Mouse (Mus musculus): Measurements from ENCODE around the gene Trpc4.

GRCm38 (mm10) chr3:54211441-54211840, 55.6 kb downstream of the Trpc4 start:
- no peak for TF ChIP-seq CTCF (IDR thresholded peaks at IDR 0.05; ENCODE audit: control insufficient read depth, insufficient read depth, insufficient read length)
- no peak for TF ChIP-seq CEBPB (IDR thresholded peaks at IDR 0.05; ENCODE audit: low read depth)
- TF ChIP-seq MYOG (IDR thresholded peaks at IDR 0.05; ENCODE audit: control insufficient read depth, extremely low read depth, insufficient read length) = no peak
- TF ChIP-seq MAX (IDR thresholded peaks at IDR 0.05) = no peak

All from C2C12 (cell line).